Mouse (Mus musculus): Measurements from ENCODE around the gene Dmap1. TPM values are rescaled to one million over a fixed set of nuclear protein-coding genes. Genes with fewer than 3 reads are reported as not detected.

Gene Dmap1
- polyA plus RNA-seq, 2 experiments from 2014 or later = 21.4 to 24.9 TPM

Other genes starting within 250 kb of the Dmap1 start
- gene Rnf220, start 185.2 kb downstream of the Dmap1 start, polyA plus RNA-seq (2017; shearing (Covaris generic)) = 10 to 100 TPM; 14.1 to 19.8 TPM
- gene Eri3, start 131.9 kb downstream of the Dmap1 start, polyA plus RNA-seq (2017; shearing (Covaris generic)) = 10 to 100 TPM; 40.9 to 47.1 TPM
- gene Gm12845, start 42.1 kb upstream of the Dmap1 start, polyA plus RNA-seq (2017; shearing (Covaris generic)) = not detected
- not detected for gene Klf17, start 83.4 kb upstream of the Dmap1 start, polyA plus RNA-seq (2017; shearing (Covaris generic))
- under 1 TPM in 1 of 2 experiments, not detected in 1; 0.51 TPM for gene Slc6a9, start 152.2 kb upstream of the Dmap1 start, polyA plus RNA-seq (2017; shearing (Covaris generic))
- not detected for gene Ccdc24, start 190.3 kb upstream of the Dmap1 start, polyA plus RNA-seq (2017; shearing (Covaris generic))
- gene B4galt2, start 201.2 kb upstream of the Dmap1 start, polyA plus RNA-seq (2017; shearing (Covaris generic)) = not detected
- 100 to 1,000 TPM in 1 of 2 experiments, 10 to 100 TPM in 1; 75.9 to 111 TPM for gene Atp6v0b, start 205.1 kb upstream of the Dmap1 start, polyA plus RNA-seq (2017; shearing (Covaris generic))
- gene Dph2, start 209.8 kb upstream of the Dmap1 start, polyA plus RNA-seq (2017; shearing (Covaris generic)) = 10 to 100 TPM; 21.1 to 25.4 TPM
- 10 to 100 TPM; 13.7 to 15.6 TPM for gene Ipo13, start 232.7 kb upstream of the Dmap1 start, polyA plus RNA-seq (2017; shearing (Covaris generic))
- gene Artn, start 247.5 kb upstream of the Dmap1 start, polyA plus RNA-seq (2017; shearing (Covaris generic)) = not detected